8 mouse cellular contexts compared by ENCODE assay signal in the genomic region with DNA sequence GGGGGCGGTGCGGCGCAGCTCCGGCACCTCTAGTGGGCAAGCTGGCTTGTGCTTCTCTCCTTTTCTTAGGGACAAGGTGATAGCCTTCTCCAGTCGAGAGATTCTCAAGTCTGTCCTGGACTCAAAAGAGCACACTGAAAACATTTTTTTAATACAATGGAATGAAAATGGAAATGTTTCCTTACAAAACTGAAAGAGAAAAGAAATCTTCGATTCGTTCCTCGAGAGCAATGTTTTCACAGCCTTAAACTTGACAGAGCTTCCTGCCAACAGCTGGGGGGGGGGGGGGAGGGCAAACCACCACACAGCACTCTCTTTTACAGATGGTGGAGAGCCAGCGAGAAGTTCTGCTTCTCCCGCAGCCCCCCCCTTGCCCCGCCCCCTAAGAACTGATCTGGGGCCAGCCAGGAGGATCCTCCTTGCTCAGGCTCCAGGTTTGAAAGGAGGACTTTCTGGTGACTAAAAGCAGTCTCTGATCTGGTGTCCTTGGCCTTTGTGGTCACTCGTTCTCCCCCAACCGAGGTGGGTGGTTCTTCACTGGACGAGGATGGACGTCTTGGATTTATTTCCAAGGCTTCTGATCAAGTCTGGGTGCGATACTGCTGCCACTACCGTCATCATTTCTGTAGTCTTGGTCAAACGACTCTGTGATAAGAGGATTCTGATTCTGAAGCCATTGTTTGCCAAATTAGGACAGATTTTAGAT. TPM values are rescaled to one million over a fixed set of nuclear protein-coding genes. Genes with fewer than 3 reads are reported as not detected.
DNase-seq lines count a peak whose midpoint lies in the region; ATAC-seq and TF ChIP-seq lines count a peak whose summit lies in the region.

No protein-coding gene starts in this region.

- no peak for TF ChIP-seq POLR2A in lung, adult 2 months (IDR thresholded peaks at IDR 0.05; ENCODE audit: borderline replicate concordance, extremely low read depth, low read depth, low read length)

- peak; percentile 66 for DNase-seq in lung, embryonic 14.5 days
- DNase-seq in lung, adult 2 months: no peak
- DNase-seq in embryonic facial prominence, embryonic 14.5 days (ENCODE audit: low spot score): no peak
- DNase-seq in limb, embryonic 11.5 days (ENCODE audit: low spot score): no peak
- no peak for DNase-seq in right cerebral cortex, postnatal 14 days
- DNase-seq in urinary bladder, postnatal 25 days (ENCODE audit: low spot score): no peak
- DNase-seq in right cerebral cortex, adult 18-20 months: no peak

- no peak overlapping the region for H3K4me3 ChIP-seq in lung, embryonic 14.5 days (ENCODE audit: low read depth, low read length)
- H3K4me3 ChIP-seq in lung, adult 2 months (replicated peaks; ENCODE audit: extremely low read depth, low read depth, low read length): no peak overlapping the region
- no peak overlapping the region for H3K4me3 ChIP-seq in embryonic facial prominence, embryonic 14.5 days (ENCODE audit: low read depth, low read length)
- H3K4me3 ChIP-seq in limb, embryonic 11.5 days (ENCODE audit: low read depth, low read length): no peak overlapping the region

- H3K9me3 ChIP-seq in lung, embryonic 14.5 days (ENCODE audit: low read depth, low read length): no peaks in the 10 kb centered on the region
- no peaks in the 10 kb centered on the region for H3K9me3 ChIP-seq in embryonic facial prominence, embryonic 14.5 days (ENCODE audit: control insufficient read depth, low read length)
- H3K9me3 ChIP-seq in limb, embryonic 11.5 days (ENCODE audit: control insufficient read depth, low read length): no peaks in the 10 kb centered on the region

- no peak for ATAC-seq in lung, embryonic 14.5 days (ENCODE audit: insufficient read depth)
- no peak for ATAC-seq in embryonic facial prominence, embryonic 14.5 days (ENCODE audit: low read depth)
- no peak for ATAC-seq in limb, embryonic 11.5 days (ENCODE audit: insufficient number of reproducible peaks, low FRiP score, low TSS enrichment, low read depth)
- ATAC-seq in neutrophil, adult 5-6 weeks (ENCODE audit: extremely low read depth, insufficient number of reproducible peaks, low FRiP score, poor library complexity, severe bottlenecking): peak; percentile 34; the same call in 1 of the 2 replicates

- H3K9ac ChIP-seq in lung, embryonic 14.5 days: no peak overlapping the region
- H3K9ac ChIP-seq in embryonic facial prominence, embryonic 14.5 days (ENCODE audit: low read depth, low read length): no peak overlapping the region
- H3K9ac ChIP-seq in limb, embryonic 11.5 days (ENCODE audit: low read length): peak overlapping the region; percentile 4; the same call in 1 of the 2 replicates

- H3K4me1 ChIP-seq in lung, embryonic 14.5 days (ENCODE audit: insufficient read depth): peaks cover 42% of the 10 kb centered on the region
- H3K4me1 ChIP-seq in lung, adult 2 months (ENCODE audit: control insufficient read depth, insufficient read depth, low read length): 0 out of 2 replicates have a peak, but pooled peaks cover 2% of the 10 kb centered on the region
- peaks cover 55% of the 10 kb centered on the region for H3K4me1 ChIP-seq in embryonic facial prominence, embryonic 14.5 days (ENCODE audit: control insufficient read depth, insufficient read depth, low read length)
- peaks cover 39% of the 10 kb centered on the region for H3K4me1 ChIP-seq in limb, embryonic 11.5 days (ENCODE audit: control insufficient read depth, insufficient read depth, low read length)

- H3K4me2 ChIP-seq in lung, embryonic 14.5 days: peak overlapping the region; percentile 40
- H3K4me2 ChIP-seq in embryonic facial prominence, embryonic 14.5 days (ENCODE audit: low read depth, low read length): peak overlapping the region; percentile 39
- H3K4me2 ChIP-seq in limb, embryonic 11.5 days (ENCODE audit: low read depth, severe bottlenecking): peak overlapping the region; percentile 21; the same call in 1 of the 2 replicates

- H3K27me3 ChIP-seq in lung, embryonic 14.5 days (ENCODE audit: insufficient read depth, low read length): no peaks in the 10 kb centered on the region
- peaks cover 7% of the 10 kb centered on the region; the same call in 1 of the 2 replicates for H3K27me3 ChIP-seq in embryonic facial prominence, embryonic 14.5 days (replicated peaks; ENCODE audit: control insufficient read depth, insufficient read depth, low read length)
- H3K27me3 ChIP-seq in limb, embryonic 11.5 days (ENCODE audit: control insufficient read depth, insufficient read depth, low read length): no peaks in the 10 kb centered on the region

- H3K36me3 ChIP-seq in lung, embryonic 14.5 days (ENCODE audit: insufficient read depth): no peaks in the 10 kb centered on the region
- H3K36me3 ChIP-seq in embryonic facial prominence, embryonic 14.5 days (ENCODE audit: control insufficient read depth, insufficient read depth, low read length): no peaks in the 10 kb centered on the region
- H3K36me3 ChIP-seq in limb, embryonic 11.5 days (ENCODE audit: control insufficient read depth, insufficient read depth, low read length): no peaks in the 10 kb centered on the region

- 12% methylated on average over 18 of the region's 18 CpGs for whole genome bisulfite sequencing in lung, embryonic 14.5 days
- WGBS in lung, adult 2 months: 11% methylated on average over 18 of the region's 18 CpGs
- 19% methylated on average over 16 of the region's 18 CpGs for WGBS in embryonic facial prominence, embryonic 14.5 days
- WGBS in limb, embryonic 11.5 days: 11% methylated on average over 18 of the region's 18 CpGs

- TF ChIP-seq CTCF in lung, embryonic 14.5 days (IDR thresholded peaks at IDR 0.05; ENCODE audit: low read depth): peak; percentile 56; the same call in 1 of the 2 replicates
- no peak for TF ChIP-seq CTCF in lung, adult 2 months (IDR thresholded peaks at IDR 0.05; ENCODE audit: insufficient read depth, low read length)

- H3K27ac ChIP-seq in lung, embryonic 14.5 days (ENCODE audit: low read depth): no peak overlapping the region; the same call in 1 of the 2 replicates
- peak overlapping the region; percentile 23 for H3K27ac ChIP-seq in embryonic facial prominence, embryonic 14.5 days (replicated peaks; ENCODE audit: low read depth, low read length)
- H3K27ac ChIP-seq in limb, embryonic 11.5 days (replicated peaks; ENCODE audit: low read depth, low read length): no peak overlapping the region

RNA-seq across cellular contexts. Expression of a gene that starts 6.2 kb away (rescaled TPM):
- 468 and 481 TPM in 2 replicates for polyA plus RNA-seq in lung, embryonic 14.5 days (2014; fragmentation: Nextera tagmentation; extraction: Ambion mirVana)
- 0.42 and 0.44 TPM in 2 replicates for polyA plus RNA-seq in lung, adult 2 months (2012; rRNA removed)
- polyA plus RNA-seq in embryonic facial prominence, embryonic 14.5 days (2014; fragmentation: Nextera tagmentation; extraction: Ambion mirVana): 918 and 968 TPM in 2 replicates
- polyA plus RNA-seq in limb, embryonic 11.5 days (2014; fragmentation: Nextera tagmentation; extraction: Ambion mirVana): 95.6 and 121 TPM in 2 replicates
- not detected in 2 replicates for total RNA-seq in neutrophil, adult 5-6 weeks (2017)

Comparison
In these comparisons a context has a peak if more than half of its experiments do, and no peak if none do; other contexts are left out.
1. RNA of a gene that starts 6.2 kb away (polyA plus RNA-seq): 918 to 968 TPM in embryonic facial prominence, embryonic 14.5 days, 468 to 481 TPM in lung, embryonic 14.5 days and 95.6 to 121 TPM in limb, embryonic 11.5 days; 0.42 to 0.44 TPM in lung, adult 2 months; every median in the first group is over 10 times any median in the second.
2. Peak in every context shown above with its lines, with median percentiles within 50 percentile points of each other: H3K4me2 ChIP-seq.